Mouse (Mus musculus) liver, adult 2 months (tissue): ENCODE measurements around the gene Nrxn2. TPM values are rescaled to one million over a fixed set of nuclear protein-coding genes. Genes with fewer than 3 reads are reported as not detected.

Experiments used
- DNase-seq: peaks from one replicate; pipeline ENCODE4 v3.0.0-alpha.2; 2011; ENCODE audit warnings: low read depth, low spot score; ENCODE audit errors: extremely low read depth
- H3K27ac ChIP-seq: fragments of 200-500 bp; replicated peaks from 2 replicates; pipeline ENCODE4 v1.5.1; 2012; ENCODE audit warnings: low read depth, mild to moderate bottlenecking, control low read depth, inconsistent platforms, low read length; ENCODE audit not compliant: insufficient read depth
- H3K27me3 ChIP-seq: fragments of 200-500 bp; 2 replicates; pipeline ENCODE4 v1.6.1; 2012; ENCODE audit warnings: mild to moderate bottlenecking, moderate library complexity, low read length, inconsistent platforms; ENCODE audit not compliant: control insufficient read depth, insufficient read depth
- H3K36me3 ChIP-seq: fragments of 200-500 bp; 2 replicates; pipeline ENCODE4 v1.6.1; 2012; ENCODE audit warnings: low read length, inconsistent platforms; ENCODE audit not compliant: control insufficient read depth, insufficient read depth
- H3K4me1 ChIP-seq: fragments of 200-500 bp; 2 replicates; pipeline ENCODE4 v1.6.1; 2011; ENCODE audit warnings: low read length; ENCODE audit not compliant: control insufficient read depth, insufficient read depth
- H3K4me3 ChIP-seq: fragments of 200-500 bp; 2 replicates; pipeline ENCODE4 v1.5.1; 2011; ENCODE audit warnings: low read depth, mild to moderate bottlenecking, control low read depth, low read length, moderate library complexity; ENCODE audit not compliant: insufficient read depth
- H3K79me2 ChIP-seq: fragments of 200-500 bp; 2 replicates; pipeline ENCODE4 v1.6.1; 2012; ENCODE audit warnings: inconsistent platforms, mild to moderate bottlenecking, low read length, moderate library complexity; ENCODE audit not compliant: control insufficient read depth, insufficient read depth
- H3K9ac ChIP-seq: fragments of 200-500 bp; 2 replicates; pipeline ENCODE4 v1.6.1; 2012; ENCODE audit warnings: low read depth, mild to moderate bottlenecking, control low read depth, inconsistent platforms, low read length
- CTCF ChIP-seq: fragments of 200-500 bp; IDR thresholded peaks from 2 replicates; pipeline ENCODE4 v1.5.1; 2011; ENCODE audit warnings: low read depth, low read length, control low read depth
- POLR2A ChIP-seq: fragments of 200-500 bp; IDR thresholded peaks from 2 replicates; pipeline ENCODE4 v1.6.1; 2011; ENCODE audit warnings: low read length, control low read depth; ENCODE audit not compliant: insufficient read depth; ENCODE audit errors: extremely low read depth
- WGBS: fragments of 180-500 bp; shearing (Covaris S2); methylation state at CpG from one replicate; pipeline ENCODE4 v1.1.7; 2018; 5-methylcytosine and 5-hydroxymethylcytosine counted together
- polyA plus RNA-seq: library from polyadenylated mRNA; depleted of rRNA; stranded (reverse); fragments of >200 nt; gene quantifications from 2 replicates; pipeline ENCODE4 v1.2.3, GENCODE M21; 2012
- total RNA-seq: library from RNA; depleted of rRNA; stranded (reverse); fragments of >200 nt; gene quantifications from 2 replicates; pipeline ENCODE4 v1.2.3, GENCODE M21; 2014

Gene Nrxn2
- total and polyA plus RNA-seq, 2 experiments: 0.28 to 1.2 TPM

DNA sequence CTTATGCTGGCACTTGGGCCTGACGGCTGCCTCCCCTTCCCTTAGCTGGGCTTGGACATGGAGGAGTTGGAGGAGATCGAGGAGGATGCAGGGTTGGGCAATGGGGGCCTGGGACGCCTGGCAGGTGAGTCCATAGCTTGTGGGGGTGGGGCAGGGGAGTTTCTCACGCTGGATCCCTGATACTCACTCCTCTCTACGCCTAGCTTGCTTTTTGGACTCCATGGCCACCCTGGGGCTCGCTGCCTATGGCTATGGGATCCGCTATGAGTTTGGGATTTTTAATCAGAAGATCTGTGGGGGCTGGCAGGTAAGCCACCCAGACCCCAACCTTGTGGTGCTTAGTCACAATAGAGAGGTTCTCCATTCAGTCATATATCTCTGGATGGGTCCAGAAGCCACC is 32.7 kb upstream of the Nrxn2 start:
- WGBS: 79% methylated on average over 7 of the region's 7 CpGs
- H3K9ac ChIP-seq: no peak overlapping the region
- H3K27ac ChIP-seq: no peak overlapping the region
- TF ChIP-seq CTCF (no peak), POLR2A (no peak)
- no peak overlapping the region for H3K4me3 ChIP-seq
- no peak for DNase-seq
- H3K79me2 ChIP-seq: no peaks in the 10 kb centered on the region
- no peaks in the 10 kb centered on the region for H3K4me1 ChIP-seq
- no peaks in the 10 kb centered on the region for H3K27me3 ChIP-seq
- no peaks in the 10 kb centered on the region for H3K36me3 ChIP-seq

DNA sequence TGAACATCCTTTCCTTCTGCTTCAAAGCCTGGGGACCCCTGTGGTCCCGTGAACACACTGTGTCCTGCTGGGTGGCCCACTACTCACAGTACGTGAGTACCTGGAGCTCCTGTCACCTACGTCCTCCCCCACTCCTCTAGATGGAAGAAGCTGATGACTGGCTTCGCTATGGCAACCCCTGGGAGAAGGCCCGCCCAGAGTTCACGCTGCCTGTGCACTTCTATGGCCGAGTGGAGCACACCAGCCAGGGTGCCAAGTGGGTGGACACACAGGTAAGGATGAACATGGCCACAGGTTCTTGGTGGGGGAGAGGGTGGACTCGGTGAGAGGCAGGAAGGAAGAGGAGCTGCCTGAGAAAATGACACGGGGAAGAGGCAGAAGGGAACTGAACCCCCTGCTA is 32.3 kb upstream of the Nrxn2 start:
- no peaks in the 10 kb centered on the region for H3K36me3 ChIP-seq

DNA sequence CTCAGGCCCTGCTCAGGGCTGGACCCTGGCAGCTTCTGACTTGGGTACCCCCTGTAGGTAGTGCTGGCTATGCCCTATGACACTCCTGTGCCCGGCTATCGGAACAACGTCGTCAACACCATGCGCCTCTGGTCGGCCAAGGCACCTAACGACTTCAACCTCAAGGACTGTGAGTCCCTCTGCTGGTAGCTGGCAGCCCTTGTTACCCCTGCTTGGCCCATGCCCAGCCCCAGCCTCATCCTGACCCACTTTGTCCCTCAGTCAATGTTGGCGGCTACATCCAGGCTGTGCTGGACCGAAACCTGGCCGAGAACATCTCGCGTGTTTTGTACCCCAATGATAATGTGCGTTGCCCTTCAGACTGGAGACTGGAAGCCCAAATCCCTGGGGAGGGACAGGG is 30.5 kb upstream of the Nrxn2 start:
- Histone ChIP-seq H3K27ac (no peak overlapping the region), H3K9ac (no peak overlapping the region), H3K27me3 (no peaks in the 10 kb centered on the region), H3K4me3 (no peak overlapping the region), H3K79me2 (no peaks in the 10 kb centered on the region), H3K4me1 (no peaks in the 10 kb centered on the region), H3K36me3 (no peaks in the 10 kb centered on the region)
- TF ChIP-seq POLR2A (no peak), CTCF (no peak)
- no peak for DNase-seq
- WGBS: 85% methylated on average over 13 of the region's 13 CpGs

More for the DNA sequence above, 32.3 kb upstream of the Nrxn2 start:
- Histone ChIP-seq H3K4me1 (no peaks in the 10 kb centered on the region), H3K4me3 (no peak overlapping the region), H3K9ac (no peak overlapping the region), H3K27ac (no peak overlapping the region), H3K27me3 (no peaks in the 10 kb centered on the region), H3K79me2 (no peaks in the 10 kb centered on the region)
- WGBS: 87% methylated on average over 9 of the region's 9 CpGs
- DNase-seq: no peak
- no peak for TF ChIP-seq POLR2A
- TF ChIP-seq CTCF: no peak

DNA sequence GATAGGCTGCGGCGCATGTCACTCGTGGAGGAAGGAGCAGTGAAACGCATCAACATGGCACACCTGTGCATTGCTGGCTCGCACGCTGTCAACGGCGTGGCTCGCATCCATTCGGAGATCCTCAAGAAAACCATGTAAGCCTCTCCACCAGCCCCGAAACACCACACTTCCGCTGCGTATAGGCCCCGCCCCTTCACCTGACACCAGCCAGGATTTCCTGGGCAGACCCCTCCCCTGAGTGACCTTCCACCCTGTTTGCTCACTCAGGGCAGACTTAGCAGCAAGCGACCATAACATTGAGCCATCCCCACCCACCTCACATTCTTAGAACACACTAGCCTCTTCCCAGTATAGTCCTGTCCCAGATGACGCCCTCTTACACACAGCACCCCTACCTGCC is 28.7 kb upstream of the Nrxn2 start:
- H3K4me3 ChIP-seq: no peak overlapping the region
- TF ChIP-seq POLR2A (no peak), CTCF (no peak)
- H3K4me1 ChIP-seq: no peaks in the 10 kb centered on the region
- H3K9ac ChIP-seq: no peak overlapping the region
- H3K36me3 ChIP-seq: no peaks in the 10 kb centered on the region
- no peak overlapping the region for H3K27ac ChIP-seq
- H3K27me3 ChIP-seq: no peaks in the 10 kb centered on the region
- 16% methylated on average over 16 of the region's 16 CpGs for WGBS
- DNase-seq: no peak
- H3K79me2 ChIP-seq: no peaks in the 10 kb centered on the region

DNA sequence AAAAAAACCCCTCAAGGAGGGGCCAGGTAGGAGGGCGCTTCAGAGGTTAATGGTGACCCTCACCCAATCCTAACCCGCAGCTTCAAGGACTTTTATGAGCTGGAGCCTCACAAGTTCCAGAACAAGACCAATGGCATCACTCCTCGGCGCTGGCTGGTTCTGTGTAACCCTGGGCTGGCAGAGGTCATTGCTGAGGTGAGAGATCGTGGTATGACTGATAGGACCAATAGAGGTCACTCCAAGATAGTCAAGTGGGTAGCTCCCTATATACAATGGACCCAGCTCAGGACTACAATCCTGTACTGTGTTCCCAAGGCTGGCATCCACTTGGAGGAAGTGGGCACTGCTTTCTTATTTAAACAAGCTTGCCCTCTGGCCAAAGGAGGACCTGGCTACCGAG is 28.3 kb upstream of the Nrxn2 start:
- H3K4me1 ChIP-seq: no peaks in the 10 kb centered on the region
- no peak for DNase-seq
- WGBS: 39% methylated on average over 6 of the region's 6 CpGs
- TF ChIP-seq POLR2A (no peak), CTCF (no peak)
- no peak overlapping the region for H3K27ac ChIP-seq
- H3K4me3 ChIP-seq: no peak overlapping the region
- no peaks in the 10 kb centered on the region for H3K79me2 ChIP-seq
- H3K27me3 ChIP-seq: no peaks in the 10 kb centered on the region
- no peak overlapping the region for H3K9ac ChIP-seq
- H3K36me3 ChIP-seq: no peaks in the 10 kb centered on the region

DNA sequence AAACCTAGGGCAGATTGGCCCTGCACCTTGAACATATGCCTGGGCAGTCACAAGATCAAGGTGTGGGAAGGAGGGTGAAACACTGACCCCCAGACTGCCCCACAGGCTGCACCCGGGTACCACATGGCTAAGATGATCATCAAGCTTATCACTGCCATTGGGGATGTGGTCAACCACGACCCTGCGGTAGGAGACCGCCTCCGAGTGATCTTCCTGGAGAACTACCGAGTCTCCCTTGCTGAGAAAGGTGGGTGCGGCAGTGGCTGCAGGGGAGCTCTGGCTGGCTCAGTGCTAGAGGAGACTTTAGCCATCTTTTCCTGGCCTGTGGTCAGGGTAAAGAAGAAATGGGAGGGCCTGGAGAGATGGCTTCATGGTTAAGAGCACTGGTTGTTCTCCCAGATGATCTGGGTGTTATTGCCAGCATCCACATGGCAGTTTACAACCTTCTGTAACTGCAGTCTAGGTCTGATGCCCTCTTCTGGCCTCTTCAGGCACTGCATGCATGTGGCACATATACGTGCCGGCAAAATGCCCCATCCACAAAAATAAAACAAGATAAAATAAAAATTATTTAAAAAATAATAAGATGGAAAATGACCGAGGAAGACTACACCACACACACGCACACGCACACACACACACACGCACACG is 25.7 kb upstream of the Nrxn2 start:
- WGBS: 96% methylated on average over 14 of the region's 14 CpGs
- no peak for DNase-seq
- H3K4me1 ChIP-seq: no peaks in the 10 kb centered on the region
- H3K27ac ChIP-seq: no peak overlapping the region
- no peak overlapping the region for H3K9ac ChIP-seq
- TF ChIP-seq CTCF (peak; percentile 25; the same call in 1 of the 2 replicates), POLR2A (no peak)
- H3K4me3 ChIP-seq: no peak overlapping the region
- no peaks in the 10 kb centered on the region for H3K79me2 ChIP-seq
- H3K36me3 ChIP-seq: no peaks in the 10 kb centered on the region
- H3K27me3 ChIP-seq: no peaks in the 10 kb centered on the region
